Mouse (Mus musculus): ENCODE results near the gene Ranbp3l. TPM values are rescaled to one million over a fixed set of nuclear protein-coding genes. Genes with fewer than 3 reads are reported as not detected.

The Ranbp3l gene
- total RNA-seq, 1 experiment from 2014 or later = not detected

Other genes with a start within 250 kb of the Ranbp3l start
- gene Nadk2, start 103.3 kb downstream of the Ranbp3l start, total RNA-seq (2017) = 29.7 to 32.9 TPM (median 31.5 TPM) in 3 replicates
- gene Lmbrd2, start 172.6 kb downstream of the Ranbp3l start, total RNA-seq (2017) = 8.1 to 15.4 TPM (median 10.2 TPM) in 3 replicates
- 1.8 to 3.9 TPM (median 3.0 TPM) in 3 replicates for gene Skp2, start 187.5 kb downstream of the Ranbp3l start, total RNA-seq (2017)

All from monocyte, adult 5-6 weeks (primary cell).